Mouse (Mus musculus): ENCODE results near the gene Vdr. TPM values are rescaled to one million over a fixed set of nuclear protein-coding genes. Genes with fewer than 3 reads are reported as not detected.

Gene Vdr
- polyA plus RNA-seq, 1 experiment from 2014 or later, result 8.1 TPM

DNA sequence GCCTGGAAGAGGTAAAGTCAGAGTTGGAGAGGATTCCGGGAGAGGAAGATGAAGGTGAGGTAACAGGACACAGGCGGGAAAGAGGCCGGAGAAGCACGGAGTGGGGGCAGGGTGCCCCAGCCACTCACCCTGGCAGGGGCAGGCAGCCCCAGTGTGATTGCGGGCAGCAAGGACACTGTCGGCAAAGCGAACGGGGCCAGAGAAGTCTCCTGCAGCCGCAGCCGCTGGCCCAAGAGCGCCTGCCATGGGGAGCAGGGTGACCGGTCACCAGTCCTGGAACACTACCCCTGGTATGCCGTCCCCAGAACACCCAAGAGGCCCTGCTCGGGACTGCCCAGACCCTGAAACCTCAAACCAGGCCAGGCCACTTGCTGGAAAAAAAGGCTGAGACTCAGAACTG, 101.9 kb downstream of the Vdr start:
- no peak for ATAC-seq (ENCODE audit: insufficient number of reproducible peaks, low FRiP score, low TSS enrichment, low read depth)
- Histone ChIP-seq H3K27ac (replicated peaks) (no peak overlapping the region), H3K4me1 (peaks cover 24% of the 10 kb centered on the region), H3K36me3 (peaks cover 54% of the 10 kb centered on the region), H3K9me3 (replicated peaks) (no peaks in the 10 kb centered on the region), H3K9ac (no peak overlapping the region), H3K4me3 (replicated peaks) (no peak overlapping the region), H3K27me3 (no peaks in the 10 kb centered on the region), H3K4me2 (replicated peaks) (no peak overlapping the region)
- WGBS, result 84% methylated on average over 14 of the region's 14 CpGs

DNA sequence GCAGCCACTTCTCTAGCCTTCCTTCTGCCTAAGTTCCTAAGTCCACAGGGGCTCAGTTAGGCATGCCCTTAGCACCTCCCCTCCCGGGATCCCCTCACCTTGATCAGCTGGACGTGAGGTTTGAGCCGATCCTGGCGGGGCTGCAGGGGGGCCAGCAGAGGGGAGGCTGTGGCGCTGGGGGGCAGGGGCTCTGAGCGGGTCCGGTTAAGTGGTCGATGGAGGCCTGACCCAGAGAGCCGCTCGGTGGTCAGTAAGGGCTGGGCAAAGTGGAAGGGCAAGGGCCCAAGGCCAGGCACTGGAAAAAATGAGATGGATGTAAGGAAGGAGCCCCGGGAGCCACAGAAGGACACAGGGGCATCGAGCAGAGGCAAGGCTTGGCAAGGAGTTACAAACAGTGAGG, 102.6 kb downstream of the Vdr start:
- H3K4me1 ChIP-seq, result peaks cover 18% of the 10 kb centered on the region
- H3K27ac ChIP-seq (replicated peaks), result no peak overlapping the region
- no peaks in the 10 kb centered on the region for H3K27me3 ChIP-seq
- no peak overlapping the region for H3K4me2 ChIP-seq (replicated peaks)
- H3K9me3 ChIP-seq (replicated peaks), result no peaks in the 10 kb centered on the region
- WGBS, result 72% methylated on average over 12 of the region's 12 CpGs
- H3K36me3 ChIP-seq, result peaks cover 54% of the 10 kb centered on the region
- H3K4me3 ChIP-seq (replicated peaks), result no peak overlapping the region
- no peak overlapping the region for H3K9ac ChIP-seq
- no peak for ATAC-seq (ENCODE audit: insufficient number of reproducible peaks, low FRiP score, low TSS enrichment, low read depth)

Other genes with a start within 250 kb of the Vdr start
- gene Rpap3, start 204.8 kb downstream of the Vdr start, polyA plus RNA-seq (2015; fragmentation: Nextera tagmentation; extraction: Ambion mirVana), result 19.7 and 24.0 TPM in 2 replicates
- gene Endou, start 179.3 kb downstream of the Vdr start, polyA plus RNA-seq (2015; fragmentation: Nextera tagmentation; extraction: Ambion mirVana), result 35.2 and 35.9 TPM in 2 replicates
- 11.8 and 12.9 TPM in 2 replicates for gene Rapgef3, start 142.7 kb downstream of the Vdr start, polyA plus RNA-seq (2015; fragmentation: Nextera tagmentation; extraction: Ambion mirVana)
- 51.2 and 52.7 TPM in 2 replicates for gene Slc48a1, start 132.1 kb downstream of the Vdr start, polyA plus RNA-seq (2015; fragmentation: Nextera tagmentation; extraction: Ambion mirVana)
- gene Hdac7, start 66.1 kb downstream of the Vdr start, polyA plus RNA-seq (2015; fragmentation: Nextera tagmentation; extraction: Ambion mirVana), result 37.6 and 37.9 TPM in 2 replicates
- 52.6 and 60.8 TPM in 2 replicates for gene Tmem106c, start 53.6 kb upstream of the Vdr start, polyA plus RNA-seq (2015; fragmentation: Nextera tagmentation; extraction: Ambion mirVana)
- 225 and 386 TPM in 2 replicates for gene Col2a1, start 94.1 kb upstream of the Vdr start, polyA plus RNA-seq (2015; fragmentation: Nextera tagmentation; extraction: Ambion mirVana)
- gene Pfkm, start 182.0 kb upstream of the Vdr start, polyA plus RNA-seq (2015; fragmentation: Nextera tagmentation; extraction: Ambion mirVana), result 49.2 and 49.9 TPM in 2 replicates
- 27.8 and 28.1 TPM in 2 replicates for gene Senp1, start 183.1 kb upstream of the Vdr start, polyA plus RNA-seq (2015; fragmentation: Nextera tagmentation; extraction: Ambion mirVana)

Measured in embryonic facial prominence, embryonic 15.5 days (tissue).